Mouse (Mus musculus) kidney, adult 2 months (tissue): Measurements from ENCODE around the gene Gm5148. TPM values are rescaled to one million over a fixed set of nuclear protein-coding genes. Genes with fewer than 3 reads are reported as not detected.

Source experiments
- DNase-seq: peaks from one replicate; pipeline ENCODE4 v3.0.0; 2021
- H3K27ac ChIP-seq: fragments of 200-500 bp; 2 replicates; pipeline ENCODE4 v1.5.1; 2012; ENCODE audit warnings: low read depth, low read length, control low read depth, inconsistent platforms; ENCODE audit not compliant: insufficient read depth
- H3K27me3 ChIP-seq: fragments of 200-500 bp; replicated peaks from 2 replicates; pipeline ENCODE4 v1.6.1; 2012; ENCODE audit warnings: mild to moderate bottlenecking, moderate library complexity, low read length, inconsistent platforms; ENCODE audit not compliant: control insufficient read depth, insufficient read depth
- H3K36me3 ChIP-seq: fragments of 200-500 bp; 2 replicates; pipeline ENCODE4 v1.6.1; 2012; ENCODE audit warnings: mild to moderate bottlenecking, moderate library complexity, low read length, inconsistent platforms; ENCODE audit not compliant: control insufficient read depth, insufficient read depth
- H3K4me1 ChIP-seq: fragments of 200-500 bp; 2 replicates; pipeline ENCODE4 v1.6.1; 2011; ENCODE audit warnings: low read length; ENCODE audit not compliant: control insufficient read depth, insufficient read depth
- H3K4me3 ChIP-seq: fragments of 200-500 bp; 2 replicates; pipeline ENCODE4 v1.5.1; 2011; ENCODE audit warnings: mild to moderate bottlenecking, low read depth, low read length, control low read depth; ENCODE audit not compliant: insufficient read depth
- CTCF ChIP-seq: fragments of 200-500 bp; conservative IDR thresholded peaks from 2 replicates; pipeline ENCODE4 v1.5.1; 2011; ENCODE audit warnings: low read depth, mild to moderate bottlenecking, control low read depth, low read length, moderate library complexity, mixed read lengths; ENCODE audit not compliant: insufficient read depth, insufficient read length
- POLR2A ChIP-seq: fragments of 200-500 bp; IDR thresholded peaks from one replicate; pipeline ENCODE4 v1.6.1; 2011; ENCODE audit warnings: low read depth, low read length, control low read depth
- WGBS: fragments of 180-500 bp; shearing (Covaris S2); methylation state at CpG from one replicate; pipeline ENCODE4 v1.1.7; 2018; 5-methylcytosine and 5-hydroxymethylcytosine counted together
- polyA plus RNA-seq: library from polyadenylated mRNA; depleted of rRNA; stranded (reverse); fragments of >200 nt; gene quantifications from 2 replicates; pipeline ENCODE4 v1.2.3, GENCODE M21; 2012

Gm5148 gene
- polyA plus RNA-seq, 1 experiment, result 9.3 TPM

DNA sequence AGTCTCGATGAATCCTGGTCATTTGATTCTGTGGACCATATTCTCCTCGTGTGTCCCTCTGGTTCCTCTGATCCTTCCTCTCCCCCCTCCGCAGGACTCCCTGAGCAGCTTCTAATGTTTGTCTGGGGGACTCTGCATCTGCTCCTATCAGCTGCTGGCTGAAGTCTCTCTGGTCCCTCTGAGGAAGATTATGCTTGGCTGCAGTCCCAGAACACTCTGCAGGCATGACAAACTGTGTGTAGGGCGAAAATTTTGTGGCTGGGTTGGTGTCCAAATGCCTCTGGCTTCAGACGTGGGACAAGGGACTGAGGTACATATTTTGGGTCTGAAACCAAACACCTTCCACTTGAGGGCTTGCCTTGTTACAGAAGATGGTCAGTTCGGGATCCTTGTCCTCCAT is 13.1 kb upstream of the Gm5148 start:
- no peaks in the 10 kb centered on the region for H3K27me3 ChIP-seq
- H3K27ac ChIP-seq, result peak overlapping the region; percentile 46; the same call in 1 of the 2 replicates
- no peaks in the 10 kb centered on the region for H3K36me3 ChIP-seq
- H3K4me1 ChIP-seq, result peaks cover 3% of the 10 kb centered on the region; the same call in 1 of the 2 replicates
- H3K4me3 ChIP-seq, result no peak overlapping the region
- peak; percentile 77 for DNase-seq
- 38% methylated on average over 6 of the region's 6 CpGs for WGBS
- TF ChIP-seq CTCF, result no peak
- TF ChIP-seq POLR2A, result no peak

- WGBS, result 60% methylated on average over 6 of the region's 6 CpGs
- H3K27me3 ChIP-seq, result no peaks in the 10 kb centered on the region
- H3K4me3 ChIP-seq, result no peak overlapping the region
- no peak for TF ChIP-seq CTCF
- H3K36me3 ChIP-seq, result no peaks in the 10 kb centered on the region
- peaks cover 3% of the 10 kb centered on the region; the same call in 1 of the 2 replicates for H3K4me1 ChIP-seq
- no peak overlapping the region for H3K27ac ChIP-seq
- no peak for DNase-seq
Observed at GRCm38 (mm10) chr3:37735166-37735565, 10.9 kb upstream of the Gm5148 start.

DNA sequence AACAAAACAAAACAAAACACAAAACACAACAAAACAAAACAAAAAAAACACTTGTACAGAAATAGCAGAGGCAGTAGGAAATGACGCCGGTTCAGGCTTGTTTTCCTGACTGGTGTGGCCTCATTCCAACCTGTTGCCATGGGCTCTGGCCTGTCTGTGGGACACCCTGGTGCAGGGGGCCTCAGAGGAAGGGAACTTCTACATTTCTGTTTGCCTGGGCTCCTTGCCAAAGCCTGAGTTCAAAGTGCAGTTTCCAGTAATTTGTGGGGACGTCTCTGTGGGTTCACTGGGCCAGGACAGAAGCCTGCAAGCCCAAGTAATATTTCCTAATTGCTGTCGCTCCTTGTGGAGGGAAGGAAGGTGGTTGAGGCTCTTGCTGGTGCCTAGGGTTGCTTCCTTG is 4.9 kb upstream of the Gm5148 start:
- peak; percentile 97 for DNase-seq
- H3K36me3 ChIP-seq, result no peaks in the 10 kb centered on the region
- peak overlapping the region; percentile 27; the same call in 1 of the 2 replicates for H3K27ac ChIP-seq
- H3K4me3 ChIP-seq, result no peak overlapping the region
- no peaks in the 10 kb centered on the region for H3K27me3 ChIP-seq
- 8% methylated on average over 4 of the region's 4 CpGs for WGBS
- H3K4me1 ChIP-seq, result peaks cover 29% of the 10 kb centered on the region
- no peak for TF ChIP-seq POLR2A
- TF ChIP-seq CTCF, result no peak

DNA sequence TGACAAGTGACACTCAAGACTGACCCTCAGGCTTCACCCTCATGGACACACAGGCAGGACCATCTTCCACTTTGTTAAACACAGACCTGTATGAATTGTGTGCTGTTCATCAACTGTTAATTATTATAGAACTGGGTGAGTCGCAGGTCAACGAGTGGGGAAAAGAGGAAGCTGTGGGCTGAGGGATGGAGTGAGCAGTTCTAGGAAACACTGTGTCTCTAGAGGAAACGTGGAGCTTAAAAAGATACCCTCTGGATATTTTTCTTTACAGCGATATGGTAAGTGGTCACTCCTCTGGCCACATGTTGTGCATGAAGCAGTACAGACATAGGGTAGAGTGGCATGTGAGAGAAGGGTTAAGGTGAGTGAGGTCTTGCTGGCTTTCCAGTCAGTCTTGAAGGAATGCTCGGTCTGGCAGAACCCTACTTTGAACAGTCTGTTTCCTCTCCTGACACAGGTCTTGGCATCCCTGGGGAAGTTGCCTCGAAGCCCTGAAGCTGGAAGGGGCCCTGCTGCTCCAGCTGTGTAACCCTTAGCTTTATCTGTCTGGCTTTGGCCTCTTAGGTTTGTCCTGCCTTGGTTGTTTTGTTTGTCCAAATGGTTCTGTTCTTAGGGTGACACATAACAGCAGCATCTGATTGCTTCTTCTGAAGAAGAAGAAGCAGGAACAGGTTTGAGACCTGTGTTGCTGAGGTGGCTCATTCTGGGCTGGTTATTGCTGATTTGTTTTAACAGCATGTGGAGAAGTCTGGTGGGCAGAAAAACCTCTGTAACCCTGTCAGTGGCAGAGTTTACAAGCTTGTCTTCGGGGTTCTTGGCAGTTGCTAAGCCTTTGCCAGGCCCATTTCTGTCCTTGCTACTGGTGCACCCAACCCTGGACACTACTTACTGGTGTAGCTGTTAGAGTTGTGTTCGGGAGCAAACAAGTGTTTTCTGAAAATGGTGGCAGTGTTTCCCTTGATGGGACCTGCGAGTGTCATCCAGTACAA is 4.1 kb upstream of the Gm5148 start:
- TF ChIP-seq CTCF, result no peak
- no peak for TF ChIP-seq POLR2A
- 29% methylated on average over 9 of the region's 9 CpGs for WGBS
- H3K36me3 ChIP-seq, result no peaks in the 10 kb centered on the region
- no peak overlapping the region for H3K4me3 ChIP-seq
- no peaks in the 10 kb centered on the region for H3K27me3 ChIP-seq
- peaks cover 29% of the 10 kb centered on the region for H3K4me1 ChIP-seq
- peak; percentile 72 for DNase-seq
- H3K27ac ChIP-seq, result peak overlapping the region; percentile 71

DNA sequence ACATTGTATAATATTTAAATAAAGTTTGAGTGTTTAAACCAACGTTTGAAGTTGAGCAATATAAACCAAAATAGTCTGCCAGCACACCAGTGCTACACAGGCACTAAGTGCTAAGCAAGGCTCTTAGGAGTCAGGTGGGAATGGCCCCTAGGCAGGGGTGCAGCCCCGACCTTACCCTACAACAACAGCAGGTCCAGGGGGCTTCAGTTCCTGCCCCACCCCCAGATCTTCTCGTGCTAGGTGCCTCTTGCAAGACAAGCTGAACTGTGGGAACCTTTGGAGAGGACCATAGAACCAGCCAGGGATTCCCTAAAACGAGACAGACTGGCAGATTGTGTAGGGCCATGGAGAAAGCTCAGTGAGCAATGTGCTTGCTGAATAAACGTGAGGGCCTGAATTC is 3.1 kb upstream of the Gm5148 start:
- WGBS, result 80% methylated on average over 5 of the region's 5 CpGs
- no peak for DNase-seq
- Histone ChIP-seq H3K4me1 (peaks cover 33% of the 10 kb centered on the region), H3K4me3 (no peak overlapping the region), H3K27ac (no peak overlapping the region), H3K36me3 (no peaks in the 10 kb centered on the region), H3K27me3 (no peaks in the 10 kb centered on the region)
- TF ChIP-seq POLR2A (no peak), CTCF (no peak)

DNA sequence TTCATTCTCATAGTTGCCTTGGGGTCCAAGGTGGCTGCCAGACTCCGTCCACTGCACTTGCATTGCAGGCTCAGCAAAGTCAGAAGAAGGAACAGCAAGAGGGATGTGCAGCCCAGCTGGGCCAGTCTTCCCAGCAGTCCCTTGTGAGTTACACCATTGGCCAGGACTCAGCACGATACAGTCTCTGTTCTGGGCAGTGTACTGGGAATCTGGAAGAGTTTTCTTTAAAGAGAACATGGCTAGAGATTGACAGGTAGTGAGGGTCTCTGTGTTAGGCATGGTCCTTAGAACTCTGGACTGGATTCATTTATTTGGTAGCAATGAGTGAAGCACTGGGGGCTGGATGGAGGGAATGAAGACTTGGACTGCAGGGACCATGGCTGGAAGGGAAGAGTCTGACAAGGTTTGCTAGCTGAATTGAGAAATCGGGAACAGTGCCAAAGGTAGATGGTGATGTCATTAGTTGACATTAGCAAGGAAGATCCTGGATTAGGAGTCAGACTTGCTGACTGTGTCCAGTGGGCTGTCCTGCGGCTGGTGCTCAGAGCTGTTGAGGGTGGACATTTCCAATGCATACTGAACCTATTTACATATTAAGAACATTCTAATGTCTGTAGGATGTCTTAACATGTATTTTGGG is 2.3 kb upstream of the Gm5148 start:
- no peak overlapping the region for H3K27ac ChIP-seq
- peak; percentile 34 for DNase-seq
- WGBS, result 73% methylated on average over 4 of the region's 4 CpGs

More for the DNA sequence above, 2.3 kb upstream of the Gm5148 start:
- TF ChIP-seq POLR2A (no peak), CTCF (no peak)
- no peak overlapping the region for H3K4me3 ChIP-seq
- no peaks in the 10 kb centered on the region for H3K27me3 ChIP-seq
- no peaks in the 10 kb centered on the region for H3K36me3 ChIP-seq
- peaks cover 33% of the 10 kb centered on the region for H3K4me1 ChIP-seq
